Mouse (Mus musculus): ENCODE measurements around the gene Hist1h3c. TPM values are rescaled to one million over a fixed set of nuclear protein-coding genes. Genes with fewer than 3 reads are reported as not detected.
"Not testable (repeated sequence)": the region's sequence is repeated elsewhere in the genome, so short reads cannot be mapped to it uniquely, and the experiment has no call there.

The Hist1h3c gene
- polyA plus RNA-seq (2014; fragmentation: Nextera tagmentation; extraction: Ambion mirVana): 8.7 and 10.6 TPM in 2 replicates

DNA sequence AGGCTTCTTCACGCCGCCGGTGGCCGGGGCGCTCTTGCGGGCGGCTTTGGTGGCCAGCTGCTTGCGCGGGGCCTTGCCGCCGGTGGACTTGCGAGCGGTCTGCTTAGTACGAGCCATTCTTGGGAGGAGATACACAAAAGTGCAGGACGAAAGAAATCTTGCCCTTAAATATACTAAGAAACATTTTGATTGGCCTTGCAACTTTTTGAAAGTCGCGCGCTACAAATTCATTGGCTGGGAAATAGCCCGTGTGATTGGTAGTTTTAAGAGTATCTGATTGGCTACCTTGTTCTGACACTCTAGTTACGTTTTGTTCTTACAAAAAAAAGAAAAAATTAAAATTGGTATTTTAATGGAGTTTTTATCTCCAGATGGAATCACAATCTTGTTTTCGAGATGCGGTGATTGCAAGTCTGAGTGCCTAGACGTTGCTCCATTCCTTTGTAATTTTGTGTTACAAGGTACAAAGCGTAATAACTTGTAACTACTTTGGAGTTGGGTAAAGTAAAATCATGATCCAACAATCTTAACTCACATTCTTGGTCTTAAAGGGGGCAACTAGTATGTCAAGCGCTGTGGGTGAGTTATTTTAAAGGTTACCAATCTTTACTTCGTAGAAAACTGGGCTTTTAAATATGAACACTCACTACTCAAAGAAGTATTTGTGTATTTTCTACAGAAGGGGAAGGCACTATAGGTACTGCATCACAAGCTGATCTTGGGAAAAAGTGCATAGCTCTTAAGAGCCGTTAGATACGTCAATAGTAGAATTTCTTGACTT, at the start of gene Hist1h3c:
Gene Hist1h3c (minus strand): TSS at position 222 of the 781 bp plus-strand sequence.
- Histone ChIP-seq H3K4me1 (replicated peaks; ENCODE audit: control insufficient read depth, insufficient read depth, low read length) (no peaks in the 10 kb centered on the region; the same call in 1 of the 2 replicates), H3K9ac (ENCODE audit: low read length) (peak within 1 kb of the TSS; percentile 81), H3K27ac (ENCODE audit: low read depth, low read length) (peak within 1 kb of the TSS; percentile 99), H3K4me3 (ENCODE audit: low read depth, low read length) (peak within 1 kb of the TSS; percentile 38), H3K4me2 (ENCODE audit: low read depth, low read length, severe bottlenecking) (peak within 1 kb of the TSS; percentile 59), H3K36me3 (ENCODE audit: control insufficient read depth, insufficient read depth, low read length) (no peaks in the 10 kb centered on the region), H3K9me3 (ENCODE audit: control insufficient read depth, low read length) (no peaks in the 10 kb centered on the region), H3K27me3 (ENCODE audit: control insufficient read depth, insufficient read depth, low read length) (no peaks in the 10 kb centered on the region)
- DNase-seq (ENCODE audit: low spot score): peak; percentile 84
- ATAC-seq (replicated peaks; ENCODE audit: low FRiP score): peak; percentile 76
- under 1% methylated on average over 23 of the region's 28 CpGs for WGBS

DNA sequence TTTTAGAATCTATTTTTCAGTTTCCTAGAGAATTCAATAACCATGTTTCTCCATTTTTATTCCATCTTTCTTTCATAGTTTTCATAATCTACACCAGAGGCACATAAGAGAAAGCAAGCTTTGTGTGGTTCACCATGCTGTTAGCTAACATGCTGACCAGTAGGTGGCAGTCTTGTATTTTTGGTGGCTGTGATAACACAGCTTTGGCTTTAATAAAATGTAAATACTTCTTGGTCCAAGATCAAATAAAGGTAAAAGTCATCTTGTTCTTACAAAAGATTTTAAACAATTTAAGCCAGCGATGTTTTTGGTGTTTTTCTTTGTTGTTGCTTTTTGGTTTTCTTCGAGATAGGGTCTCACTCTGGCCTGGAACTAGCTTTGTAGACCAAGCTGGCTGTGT, 47.1 kb upstream of the Hist1h3c start:
- ATAC-seq (replicated peaks; ENCODE audit: low FRiP score): no peak
- H3K4me2 ChIP-seq (ENCODE audit: low read depth, low read length, severe bottlenecking): no peak overlapping the region
- H3K36me3 ChIP-seq (ENCODE audit: control insufficient read depth, insufficient read depth, low read length): no peaks in the 10 kb centered on the region
- H3K9ac ChIP-seq (ENCODE audit: low read length): no peak overlapping the region
- no peak for DNase-seq (ENCODE audit: low spot score)
- H3K27ac ChIP-seq (ENCODE audit: low read depth, low read length): no peak overlapping the region
- H3K27me3 ChIP-seq (ENCODE audit: control insufficient read depth, insufficient read depth, low read length): no peaks in the 10 kb centered on the region
- WGBS: 47% methylated on average over 2 of the region's 2 CpGs
- no peaks in the 10 kb centered on the region for H3K4me1 ChIP-seq (replicated peaks; ENCODE audit: control insufficient read depth, insufficient read depth, low read length)
- H3K4me3 ChIP-seq (ENCODE audit: low read depth, low read length): no peak overlapping the region
- H3K9me3 ChIP-seq (ENCODE audit: control insufficient read depth, low read length): no peaks in the 10 kb centered on the region

DNA sequence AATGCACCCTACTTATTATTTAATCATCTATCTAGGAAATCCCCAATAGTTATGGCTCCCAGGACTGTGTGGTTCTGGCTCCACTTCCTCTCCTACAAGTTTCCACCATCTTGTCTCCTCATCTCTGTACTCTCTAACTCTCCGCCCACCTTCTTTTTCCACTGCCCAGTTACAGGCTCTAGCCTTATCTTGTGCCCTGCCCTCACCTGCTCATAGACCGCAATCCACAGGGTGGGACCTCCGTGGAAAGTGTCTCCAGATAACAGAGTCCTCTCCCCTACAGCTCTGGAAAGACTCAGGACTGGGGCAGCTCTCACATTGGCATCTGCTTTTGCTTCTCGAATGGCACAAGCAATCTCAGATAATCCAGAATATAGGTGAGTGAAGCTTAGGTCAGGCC, 33.6 kb upstream of the Hist1h3c start:
- WGBS: 87% methylated on average over 4 of the region's 4 CpGs
- Histone ChIP-seq H3K36me3 (ENCODE audit: control insufficient read depth, insufficient read depth, low read length) (no peaks in the 10 kb centered on the region), H3K27ac (ENCODE audit: low read depth, low read length) (no peak overlapping the region)

GRCm38 (mm10) chr13:23778339-23778738, 32.9 kb upstream of the Hist1h3c start:
- 89% methylated on average over 7 of the region's 7 CpGs for WGBS

More for the DNA sequence above, 33.6 kb upstream of the Hist1h3c start:
- ATAC-seq (replicated peaks; ENCODE audit: low FRiP score) (no peak), DNase-seq (ENCODE audit: low spot score) (no peak)
- H3K4me3 ChIP-seq (ENCODE audit: low read depth, low read length): no peak overlapping the region
- no peak overlapping the region for H3K9ac ChIP-seq (ENCODE audit: low read length)
- no peaks in the 10 kb centered on the region for H3K9me3 ChIP-seq (ENCODE audit: control insufficient read depth, low read length)
- H3K27me3 ChIP-seq (ENCODE audit: control insufficient read depth, insufficient read depth, low read length): no peaks in the 10 kb centered on the region
- H3K4me1 ChIP-seq (replicated peaks; ENCODE audit: control insufficient read depth, insufficient read depth, low read length): no peaks in the 10 kb centered on the region
- no peak overlapping the region for H3K4me2 ChIP-seq (ENCODE audit: low read depth, low read length, severe bottlenecking)

GRCm38 (mm10) chr13:23772561-23773313, 27.3 kb upstream of the Hist1h3c start:
- Histone ChIP-seq H3K9me3 (ENCODE audit: control insufficient read depth, low read length) (no peaks in the 10 kb centered on the region), H3K4me1 (replicated peaks; ENCODE audit: control insufficient read depth, insufficient read depth, low read length) (0 out of 2 replicates have a peak, but pooled peaks cover 2% of the 10 kb centered on the region), H3K27ac (ENCODE audit: low read depth, low read length) (no peak overlapping the region), H3K4me2 (ENCODE audit: low read depth, low read length, severe bottlenecking) (peak overlapping the region; percentile 26; the same call in 1 of the 2 replicates), H3K27me3 (ENCODE audit: control insufficient read depth, insufficient read depth, low read length) (no peaks in the 10 kb centered on the region), H3K4me3 (ENCODE audit: low read depth, low read length) (no peak overlapping the region), H3K9ac (ENCODE audit: low read length) (no peak overlapping the region), H3K36me3 (ENCODE audit: control insufficient read depth, insufficient read depth, low read length) (no peaks in the 10 kb centered on the region)
- peak; percentile 69 for DNase-seq (ENCODE audit: low spot score)
- WGBS: 26% methylated on average over 21 of the region's 21 CpGs
- peak; percentile 91 for ATAC-seq (replicated peaks; ENCODE audit: low FRiP score)

More at GRCm38 (mm10) chr13:23778339-23778738, 32.9 kb upstream of the Hist1h3c start:
- H3K27ac ChIP-seq (ENCODE audit: low read depth, low read length): no peak overlapping the region
- no peaks in the 10 kb centered on the region for H3K4me1 ChIP-seq (replicated peaks; ENCODE audit: control insufficient read depth, insufficient read depth, low read length)
- no peak overlapping the region for H3K4me2 ChIP-seq (ENCODE audit: low read depth, low read length, severe bottlenecking)
- H3K9ac ChIP-seq (ENCODE audit: low read length): no peak overlapping the region
- DNase-seq (ENCODE audit: low spot score): no peak
- no peak overlapping the region for H3K4me3 ChIP-seq (ENCODE audit: low read depth, low read length)
- ATAC-seq (replicated peaks; ENCODE audit: low FRiP score): no peak
- no peaks in the 10 kb centered on the region for H3K36me3 ChIP-seq (ENCODE audit: control insufficient read depth, insufficient read depth, low read length)
- H3K27me3 ChIP-seq (ENCODE audit: control insufficient read depth, insufficient read depth, low read length): no peaks in the 10 kb centered on the region
- no peaks in the 10 kb centered on the region for H3K9me3 ChIP-seq (ENCODE audit: control insufficient read depth, low read length)

- 82% methylated on average over 2 of the region's 2 CpGs for WGBS
- DNase-seq (ENCODE audit: low spot score); ATAC-seq (replicated peaks; ENCODE audit: low FRiP score): not testable (repeated sequence)
Observed at GRCm38 (mm10) chr13:23769613-23770012, 24.2 kb upstream of the Hist1h3c start, which contains the start of gene Trim38. TSS of gene Trim38 (plus strand) at chr13:23769913.

GRCm38 (mm10) chr13:23768834-23769397, 23.5 kb upstream of the Hist1h3c start:
- 41% methylated on average over 5 of the region's 5 CpGs for WGBS
- Histone ChIP-seq H3K9ac (ENCODE audit: low read length) (no peak overlapping the region), H3K27ac (ENCODE audit: low read depth, low read length) (no peak overlapping the region), H3K27me3 (ENCODE audit: control insufficient read depth, insufficient read depth, low read length) (no peaks in the 10 kb centered on the region), H3K4me3 (ENCODE audit: low read depth, low read length) (no peak overlapping the region), H3K36me3 (ENCODE audit: control insufficient read depth, insufficient read depth, low read length) (no peaks in the 10 kb centered on the region), H3K4me1 (replicated peaks; ENCODE audit: control insufficient read depth, insufficient read depth, low read length) (0 out of 2 replicates have a peak, but pooled peaks cover 2% of the 10 kb centered on the region), H3K9me3 (ENCODE audit: control insufficient read depth, low read length) (no peaks in the 10 kb centered on the region), H3K4me2 (ENCODE audit: low read depth, low read length, severe bottlenecking) (no peak overlapping the region)
- no peak for ATAC-seq (replicated peaks; ENCODE audit: low FRiP score)
- DNase-seq (ENCODE audit: low spot score): no peak

More at GRCm38 (mm10) chr13:23769613-23770012, 24.2 kb upstream of the Hist1h3c start, which contains the start of gene Trim38:
- H3K27ac ChIP-seq (ENCODE audit: low read depth, low read length); H3K27me3 ChIP-seq (ENCODE audit: control insufficient read depth, insufficient read depth, low read length); H3K4me3 ChIP-seq (ENCODE audit: low read depth, low read length); H3K4me2 ChIP-seq (ENCODE audit: low read depth, low read length, severe bottlenecking); H3K4me1 ChIP-seq (replicated peaks; ENCODE audit: control insufficient read depth, insufficient read depth, low read length); H3K36me3 ChIP-seq (ENCODE audit: control insufficient read depth, insufficient read depth, low read length); H3K9me3 ChIP-seq (ENCODE audit: control insufficient read depth, low read length); H3K9ac ChIP-seq (ENCODE audit: low read length): not testable (repeated sequence)

- Histone ChIP-seq H3K36me3 (ENCODE audit: control insufficient read depth, insufficient read depth, low read length) (no peaks in the 10 kb centered on the region), H3K4me3 (ENCODE audit: low read depth, low read length) (no peak overlapping the region), H3K27me3 (ENCODE audit: control insufficient read depth, insufficient read depth, low read length) (no peaks in the 10 kb centered on the region), H3K9ac (ENCODE audit: low read length) (no peak overlapping the region), H3K4me2 (ENCODE audit: low read depth, low read length, severe bottlenecking) (no peak overlapping the region), H3K9me3 (ENCODE audit: control insufficient read depth, low read length) (no peaks in the 10 kb centered on the region), H3K27ac (ENCODE audit: low read depth, low read length) (no peak overlapping the region), H3K4me1 (replicated peaks; ENCODE audit: control insufficient read depth, insufficient read depth, low read length) (peaks cover 4% of the 10 kb centered on the region; the same call in 1 of the 2 replicates)
- ATAC-seq (replicated peaks; ENCODE audit: low FRiP score) (no peak), DNase-seq (ENCODE audit: low spot score) (no peak)
Observed at GRCm38 (mm10) chr13:23766772-23767171, 21.4 kb upstream of the Hist1h3c start.
